24 mouse cellular contexts compared by ENCODE assay signal in the genomic region with DNA sequence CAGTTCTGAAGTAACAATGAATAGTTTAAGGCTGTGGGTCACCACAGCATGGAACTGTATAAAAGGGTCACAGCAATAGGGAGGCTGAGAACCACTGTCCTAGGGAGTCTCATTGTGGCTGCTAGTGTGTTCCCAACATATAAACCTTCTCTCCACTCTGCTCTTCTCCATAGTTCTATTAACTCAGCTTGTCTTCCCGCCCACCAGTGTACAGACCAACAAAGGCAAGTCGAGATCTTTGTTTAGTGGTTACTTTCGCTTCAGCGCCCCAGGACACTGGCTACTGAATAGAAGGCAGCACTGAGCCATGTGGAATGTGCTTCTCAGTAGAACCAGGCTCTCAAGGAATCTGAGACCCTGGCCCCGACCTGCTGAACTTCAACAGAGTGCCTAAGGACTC. TPM values are rescaled to one million over a fixed set of nuclear protein-coding genes. Genes with fewer than 3 reads are reported as not detected.
DNase-seq lines count a peak whose midpoint lies in the region; ATAC-seq lines count a peak whose summit lies in the region.
"Had no signal": no experiment of that assay in that cellular context is flagged by ENCODE, and none has a peak within 500 bp of the region (broad histone marks: within the 10 kb centered on the region; RNA-seq: fewer than 3 reads in every experiment).

No protein-coding gene starts in this region.

- no peak for ATAC-seq in neural tube, embryonic 15.5 days (ENCODE audit: low FRiP score)
- peak; percentile 88 for ATAC-seq in embryonic facial prominence, embryonic 14.5 days (ENCODE audit: low read depth)
- ATAC-seq in hindbrain, embryonic 12.5 days (ENCODE audit: low FRiP score) = peak; percentile 87
- ATAC-seq: intestine, embryonic 16.5 days had no signal

- H3K9me3 ChIP-seq in neural tube, embryonic 15.5 days (replicated peaks) = no peaks in the 10 kb centered on the region
- H3K9me3 ChIP-seq in embryonic facial prominence, embryonic 14.5 days (ENCODE audit: control insufficient read depth, low read length) = no peaks in the 10 kb centered on the region
- no peaks in the 10 kb centered on the region; the same call in 1 of the 2 replicates for H3K9me3 ChIP-seq in hindbrain, embryonic 12.5 days (replicated peaks)
- H3K9me3 ChIP-seq: limb, embryonic 12.5 days; liver, embryonic 15.5 days had no signal

- no peak overlapping the region for H3K4me3 ChIP-seq in neural tube, embryonic 15.5 days (replicated peaks)
- H3K4me3 ChIP-seq in embryonic facial prominence, embryonic 14.5 days (ENCODE audit: low read depth, low read length) = no peak overlapping the region
- no peak overlapping the region for H3K4me3 ChIP-seq in hindbrain, embryonic 12.5 days
- H3K4me3 ChIP-seq: layer of hippocampus, adult 2 months; limb, embryonic 12.5 days; liver, embryonic 15.5 days had no signal

- no peak overlapping the region for H3K27ac ChIP-seq in neural tube, embryonic 15.5 days (replicated peaks)
- H3K27ac ChIP-seq in embryonic facial prominence, embryonic 14.5 days (replicated peaks; ENCODE audit: low read depth, low read length) = no peak overlapping the region
- H3K27ac ChIP-seq in hindbrain, embryonic 12.5 days = no peak overlapping the region
- H3K27ac ChIP-seq: kidney, postnatal 0 days; limb, embryonic 12.5 days; liver, embryonic 15.5 days had no signal

- H3K4me1 ChIP-seq in neural tube, embryonic 15.5 days = no peaks in the 10 kb centered on the region
- no peaks in the 10 kb centered on the region for H3K4me1 ChIP-seq in embryonic facial prominence, embryonic 14.5 days (ENCODE audit: control insufficient read depth, insufficient read depth, low read length)
- H3K4me1 ChIP-seq in hindbrain, embryonic 12.5 days = peaks cover 4% of the 10 kb centered on the region; the same call in 1 of the 2 replicates

- DNase-seq in neural tube, embryonic 10.5 days (ENCODE audit: extremely low spot score, low spot score) = peak; percentile 68
- peak; percentile 74 for DNase-seq in embryonic facial prominence, embryonic 14.5 days (ENCODE audit: low spot score)
- DNase-seq in right cerebral cortex, postnatal 36 days (ENCODE audit: low spot score in 2 of 2) = no peak
- DNase-seq in urinary bladder, adult 18-20 months (ENCODE audit: low spot score in 2 of 2) = no peak
- DNase-seq in left cerebral cortex, postnatal 4 days = no peak
- no peak for DNase-seq in liver
- DNase-seq: adrenal gland, postnatal 14 days; cerebellum, adult 9-11 months; gastrocnemius, postnatal 36 days; heart, postnatal 36 days; lung, postnatal 10 days; right cerebral cortex, postnatal 25 days; thymus, adult 2 months had no signal

- whole genome bisulfite sequencing in neural tube, embryonic 15.5 days = 29% methylated on average over 5 of the region's 5 CpGs
- WGBS in embryonic facial prominence, embryonic 14.5 days = 61% methylated on average over 5 of the region's 5 CpGs
- WGBS in hindbrain, embryonic 12.5 days = 23% methylated on average over 5 of the region's 5 CpGs

- H3K27me3 ChIP-seq in neural tube, embryonic 15.5 days (replicated peaks) = peaks cover 34% of the 10 kb centered on the region
- no peaks in the 10 kb centered on the region for H3K27me3 ChIP-seq in embryonic facial prominence, embryonic 14.5 days (replicated peaks; ENCODE audit: control insufficient read depth, insufficient read depth, low read length)
- peaks cover 63% of the 10 kb centered on the region for H3K27me3 ChIP-seq in hindbrain, embryonic 12.5 days
- H3K27me3 ChIP-seq: limb, embryonic 12.5 days; liver, embryonic 15.5 days had no signal

- no peak overlapping the region for H3K9ac ChIP-seq in neural tube, embryonic 15.5 days (replicated peaks)
- no peak overlapping the region for H3K9ac ChIP-seq in embryonic facial prominence, embryonic 14.5 days (ENCODE audit: low read depth, low read length)
- no peak overlapping the region for H3K9ac ChIP-seq in hindbrain, embryonic 12.5 days
- H3K9ac ChIP-seq: limb, embryonic 12.5 days; liver, embryonic 15.5 days had no signal

- H3K4me2 ChIP-seq in neural tube, embryonic 15.5 days = no peak overlapping the region
- H3K4me2 ChIP-seq in embryonic facial prominence, embryonic 14.5 days (ENCODE audit: low read depth, low read length) = no peak overlapping the region
- no peak overlapping the region for H3K4me2 ChIP-seq in hindbrain, embryonic 12.5 days (replicated peaks)
- H3K4me2 ChIP-seq: heart, embryonic 11.5 days; limb, embryonic 12.5 days; liver, embryonic 15.5 days had no signal

- intact Hi-C loops in left cerebral cortex, postnatal 4 days (cut with DNase I) = no loop called here

- H3K36me3 ChIP-seq in neural tube, embryonic 15.5 days = no peaks in the 10 kb centered on the region
- no peaks in the 10 kb centered on the region for H3K36me3 ChIP-seq in embryonic facial prominence, embryonic 14.5 days (ENCODE audit: control insufficient read depth, insufficient read depth, low read length)
- no peaks in the 10 kb centered on the region for H3K36me3 ChIP-seq in hindbrain, embryonic 12.5 days
- H3K36me3 ChIP-seq: limb, embryonic 12.5 days; liver, embryonic 15.5 days had no signal

RNA-seq across cellular contexts. Expression of gene Gpr12, which starts 7.5 kb away (rescaled TPM):
- polyA plus RNA-seq in neural tube, embryonic 15.5 days (2015; fragmentation: Nextera tagmentation; extraction: Ambion mirVana) = 23.8 and 27.5 TPM in 2 replicates
- polyA plus RNA-seq in embryonic facial prominence, embryonic 14.5 days (2014; fragmentation: Nextera tagmentation; extraction: Ambion mirVana) = 0.26 TPM in 1 of 2 replicates, not detected in the other
- 0.77 and 1.1 TPM in 2 replicates for polyA plus RNA-seq in hindbrain, embryonic 12.5 days (2016; fragmentation: Nextera tagmentation; extraction: Ambion mirVana)
- 10 to 100 TPM; 53.2 to 57.0 TPM for total RNA-seq in left cerebral cortex, postnatal 4 days (2021)
- total RNA-seq: ES-E14; gastrocnemius, postnatal 36 days; heart, postnatal 36 days; monocyte, adult 5-6 weeks had no signal
- polyA plus RNA-seq: heart, embryonic 11.5 days; intestine, embryonic 16.5 days had no signal

RNA-seq across cellular contexts. Expression of gene Gm3415, which starts 36.6 kb away (rescaled TPM):
- polyA plus RNA-seq in neural tube, embryonic 15.5 days (2015; fragmentation: Nextera tagmentation; extraction: Ambion mirVana) = not detected in 2 replicates
- not detected in 2 replicates for polyA plus RNA-seq in embryonic facial prominence, embryonic 14.5 days (2014; fragmentation: Nextera tagmentation; extraction: Ambion mirVana)
- not detected in 2 replicates for polyA plus RNA-seq in hindbrain, embryonic 12.5 days (2016; fragmentation: Nextera tagmentation; extraction: Ambion mirVana)
- not detected for total RNA-seq in left cerebral cortex, postnatal 4 days (2021)
- total RNA-seq: adrenal gland, postnatal 14 days; ES-E14; gastrocnemius, postnatal 36 days; heart, postnatal 36 days; layer of hippocampus, adult 2 months; left cerebral cortex, adult 18-20 months; monocyte, adult 5-6 weeks had no signal
- polyA plus RNA-seq: heart, embryonic 11.5 days; intestine, embryonic 16.5 days; kidney, postnatal 0 days; limb, embryonic 12.5 days; liver, embryonic 15.5 days; thymus, adult 2 months had no signal

RNA-seq across cellular contexts. Expression of gene Gm3409, which starts 55.1 kb away (rescaled TPM):
- polyA plus RNA-seq in neural tube, embryonic 15.5 days (2015; fragmentation: Nextera tagmentation; extraction: Ambion mirVana) = not detected in 2 replicates
- polyA plus RNA-seq in embryonic facial prominence, embryonic 14.5 days (2014; fragmentation: Nextera tagmentation; extraction: Ambion mirVana) = not detected in 2 replicates
- not detected in 2 replicates for polyA plus RNA-seq in hindbrain, embryonic 12.5 days (2016; fragmentation: Nextera tagmentation; extraction: Ambion mirVana)
- total RNA-seq in left cerebral cortex, postnatal 4 days (2021) = not detected
- total RNA-seq: adrenal gland, postnatal 14 days; ES-E14; gastrocnemius, postnatal 36 days; heart, postnatal 36 days; layer of hippocampus, adult 2 months; left cerebral cortex, adult 18-20 months; monocyte, adult 5-6 weeks had no signal
- polyA plus RNA-seq: heart, embryonic 11.5 days; intestine, embryonic 16.5 days; kidney, postnatal 0 days; limb, embryonic 12.5 days; liver, embryonic 15.5 days; thymus, adult 2 months had no signal

Comparison
In these comparisons a context has a peak if more than half of its experiments do, and no peak if none do; other contexts are left out.
1. DNase-seq: peak in neural tube, embryonic 10.5 days (single experiment) and embryonic facial prominence, embryonic 14.5 days (single experiment); none in right cerebral cortex, postnatal 36 days (0 of 2), urinary bladder, adult 18-20 months (0 of 2), left cerebral cortex, postnatal 4 days (single experiment) and liver (single experiment).
2. RNA of gene Gpr12, which starts 7.5 kb away (polyA plus RNA-seq): 23.8 to 27.5 TPM in neural tube, embryonic 15.5 days; 0.77 to 1.1 TPM in hindbrain, embryonic 12.5 days and 0.26 TPM in embryonic facial prominence, embryonic 14.5 days; every median in the first group is over 10 times any median in the second.